Mouse (Mus musculus) c-Kit-negative CD71-positive TER-119-positive erythroid progenitor cells, embryonic 14.5 days (primary cell): ENCODE measurements around the gene Gm20825.
"Not testable (repeated sequence)": the region's sequence is repeated elsewhere in the genome, so short reads cannot be mapped to it uniquely, and the experiment has no call there.

Experiments used
- DNase-seq: peaks from one replicate; pipeline ENCODE4 v3.0.0-alpha.2; 2013; ENCODE audit warnings: low read depth, low spot score

Gm20825 gene

GRCm38 (mm10) chrY:8071407-8071806, at the start of gene Gm20825:
Gene Gm20825 (minus strand): TSS chrY:8071507.
- not testable (repeated sequence) for DNase-seq
